Mouse (Mus musculus) thymus, adult 2 months (tissue): ENCODE data around the gene Pfdn4.

ENCODE experiments used
- CTCF ChIP-seq: fragments of 200-500 bp; IDR thresholded peaks from 2 replicates; pipeline ENCODE4 v1.5.1; 2012; ENCODE audit warnings: mild to moderate bottlenecking, control low read depth, low read length, moderate library complexity, borderline replicate concordance; ENCODE audit not compliant: control insufficient read depth, poor library complexity, insufficient read depth; ENCODE audit errors: extremely low read depth
- POLR2A ChIP-seq: fragments of 200-500 bp; IDR thresholded peaks from 2 replicates; pipeline ENCODE4 v1.6.1; 2012; ENCODE audit warnings: mild to moderate bottlenecking, low read length, control low read depth, moderate library complexity; ENCODE audit not compliant: control insufficient read depth, poor library complexity, insufficient read depth; ENCODE audit errors: extremely low read depth

- TF ChIP-seq POLR2A, result no peak
- TF ChIP-seq CTCF, result no peak
Measured at GRCm38 (mm10) chr2:170539211-170539610, 43.0 kb downstream of the Pfdn4 start.
